Mouse (Mus musculus): Measurements from ENCODE around the gene Hoxc11. TPM values are rescaled to one million over a fixed set of nuclear protein-coding genes. Genes with fewer than 3 reads are reported as not detected.
A peak's percentile ranks its signal among the peaks of the same experiment; 100 is the strongest.

The Hoxc11 gene
- total RNA-seq (2014; rRNA removed) = not detected in 2 replicates
- not detected in 2 replicates for polyA plus RNA-seq (2012; rRNA removed)

DNA sequence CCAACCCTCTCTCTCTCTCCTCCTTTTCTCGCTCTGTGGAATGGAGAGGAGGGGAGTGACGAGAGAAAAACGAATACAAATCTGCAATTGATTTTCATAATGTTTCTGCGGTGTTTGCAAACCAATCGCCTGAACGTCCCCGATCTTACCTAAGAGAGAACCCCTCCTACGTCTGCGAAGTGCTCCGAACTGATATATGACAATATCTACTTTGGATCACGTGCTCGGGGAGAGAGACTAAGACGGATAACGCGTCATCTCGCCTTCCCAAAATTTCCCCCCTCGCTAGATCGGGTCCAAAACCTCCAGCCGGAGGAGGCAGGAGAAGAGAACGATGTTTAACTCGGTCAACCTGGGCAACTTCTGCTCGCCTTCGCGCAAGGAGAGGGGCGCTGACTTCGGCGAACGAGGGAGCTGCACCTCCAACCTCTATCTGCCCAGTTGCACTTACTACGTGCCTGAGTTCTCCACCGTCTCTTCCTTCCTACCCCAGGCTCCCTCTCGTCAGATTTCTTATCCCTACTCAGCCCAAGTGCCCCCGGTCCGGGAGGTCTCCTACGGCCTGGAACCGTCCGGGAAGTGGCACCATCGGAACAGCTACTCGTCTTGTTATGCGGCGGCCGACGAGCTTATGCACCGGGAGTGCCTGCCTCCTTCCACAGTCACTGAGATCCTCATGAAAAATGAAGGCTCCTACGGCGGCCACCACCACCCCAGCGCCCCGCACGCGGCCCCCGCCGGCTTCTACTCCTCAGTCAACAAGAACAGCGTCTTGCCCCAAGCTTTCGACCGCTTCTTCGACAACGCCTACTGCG is at the start of gene Hoxc11:
Hoxc11 (plus strand) TSS at position 236 of the 815 bp plus-strand sequence.
- no peaks in the 10 kb centered on the region for H3K79me2 ChIP-seq (ENCODE audit: control insufficient read depth, insufficient read depth, low read length)
- TF ChIP-seq POLR2A (IDR thresholded peaks at IDR 0.05; ENCODE audit: extremely low read depth, insufficient read depth, low read length) = no peak
- TF ChIP-seq CTCF (IDR thresholded peaks at IDR 0.05; ENCODE audit: low read depth, low read length) = no peak
- H3K36me3 ChIP-seq (ENCODE audit: control insufficient read depth, insufficient read depth, low read length) = no peaks in the 10 kb centered on the region
- no peak within 1 kb of the TSS for H3K4me3 ChIP-seq (ENCODE audit: insufficient read depth, low read depth, low read length)
- no peak within 1 kb of the TSS for H3K9ac ChIP-seq (ENCODE audit: low read depth, low read length)
- no peak for DNase-seq (ENCODE audit: extremely low read depth, low read depth, low spot score)
- H3K4me1 ChIP-seq (ENCODE audit: control insufficient read depth, insufficient read depth, low read length) = no peaks in the 10 kb centered on the region
- H3K27me3 ChIP-seq (ENCODE audit: control insufficient read depth, insufficient read depth, low read length) = peaks cover 33% of the 10 kb centered on the region
- H3K27ac ChIP-seq (replicated peaks; ENCODE audit: insufficient read depth, low read depth, low read length) = no peak within 1 kb of the TSS
- 3% methylated on average over 57 of the region's 57 CpGs for WGBS

DNA sequence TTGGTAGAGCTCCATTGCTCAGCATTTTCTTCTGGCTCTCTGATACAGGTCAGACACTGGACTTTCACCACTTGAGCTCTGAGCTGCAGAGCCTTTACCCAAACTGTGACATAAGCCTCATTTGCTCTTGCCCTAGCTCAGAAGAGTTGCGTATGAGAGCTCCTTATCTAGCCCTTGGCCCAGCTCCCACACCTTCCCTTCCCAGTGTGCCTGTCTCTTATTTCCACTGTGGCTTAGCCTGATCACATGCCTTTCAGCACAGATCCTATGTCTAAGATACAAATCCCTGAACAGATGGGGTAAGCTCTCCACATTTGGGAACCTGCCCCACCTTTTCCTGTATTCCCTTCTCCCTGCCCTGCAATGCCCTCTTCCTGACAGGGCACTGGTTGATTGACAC is 49.3 kb upstream of the Hoxc11 start:
- H3K27me3 ChIP-seq (ENCODE audit: control insufficient read depth, insufficient read depth, low read length) = peaks cover 2% of the 10 kb centered on the region; the same call in 1 of the 2 replicates
- DNase-seq (ENCODE audit: extremely low read depth, low read depth, low spot score) = peak; percentile 9
- no peaks in the 10 kb centered on the region for H3K4me1 ChIP-seq (ENCODE audit: control insufficient read depth, insufficient read depth, low read length)
- no peak overlapping the region for H3K9ac ChIP-seq (ENCODE audit: low read depth, low read length)
- no peak overlapping the region for H3K4me3 ChIP-seq (ENCODE audit: insufficient read depth, low read depth, low read length)
- no peak overlapping the region for H3K27ac ChIP-seq (replicated peaks; ENCODE audit: insufficient read depth, low read depth, low read length)
- H3K36me3 ChIP-seq (ENCODE audit: control insufficient read depth, insufficient read depth, low read length) = no peaks in the 10 kb centered on the region
- no peak for TF ChIP-seq POLR2A (IDR thresholded peaks at IDR 0.05; ENCODE audit: extremely low read depth, insufficient read depth, low read length)
- no peak for TF ChIP-seq CTCF (IDR thresholded peaks at IDR 0.05; ENCODE audit: low read depth, low read length)
- no peaks in the 10 kb centered on the region for H3K79me2 ChIP-seq (ENCODE audit: control insufficient read depth, insufficient read depth, low read length)
- 30% methylated on average over 1 of the region's 1 CpGs for WGBS

DNA sequence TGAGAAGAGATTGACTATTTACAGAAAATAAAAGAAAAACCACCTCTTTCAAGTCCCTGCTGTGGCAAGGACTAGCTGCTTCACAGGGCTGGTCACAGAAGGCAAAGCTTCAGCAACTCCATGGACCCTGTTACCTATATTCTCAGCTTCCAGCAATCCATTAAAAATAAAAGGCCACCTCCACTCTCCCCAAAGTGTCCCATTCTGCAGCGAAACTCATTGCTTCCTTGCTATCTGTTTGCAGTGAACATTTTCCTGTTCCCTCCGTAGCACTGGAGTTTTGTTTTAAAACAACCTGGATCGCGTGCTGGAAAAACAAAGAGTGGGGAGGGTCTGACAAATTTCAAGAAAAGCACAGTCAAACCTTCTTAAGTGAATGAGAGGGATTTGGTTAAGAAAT is 44.7 kb upstream of the Hoxc11 start:
- TF ChIP-seq POLR2A (IDR thresholded peaks at IDR 0.05; ENCODE audit: extremely low read depth, insufficient read depth, low read length) (no peak), CTCF (IDR thresholded peaks at IDR 0.05; ENCODE audit: low read depth, low read length) (no peak)
- H3K4me3 ChIP-seq (ENCODE audit: insufficient read depth, low read depth, low read length) = no peak overlapping the region
- no peaks in the 10 kb centered on the region for H3K79me2 ChIP-seq (ENCODE audit: control insufficient read depth, insufficient read depth, low read length)
- H3K9ac ChIP-seq (ENCODE audit: low read depth, low read length) = no peak overlapping the region
- DNase-seq (ENCODE audit: extremely low read depth, low read depth, low spot score) = no peak
- H3K27me3 ChIP-seq (ENCODE audit: control insufficient read depth, insufficient read depth, low read length) = peaks cover 10% of the 10 kb centered on the region; the same call in 1 of the 2 replicates
- 6% methylated on average over 4 of the region's 4 CpGs for WGBS
- H3K36me3 ChIP-seq (ENCODE audit: control insufficient read depth, insufficient read depth, low read length) = no peaks in the 10 kb centered on the region
- no peaks in the 10 kb centered on the region for H3K4me1 ChIP-seq (ENCODE audit: control insufficient read depth, insufficient read depth, low read length)
- H3K27ac ChIP-seq (replicated peaks; ENCODE audit: insufficient read depth, low read depth, low read length) = no peak overlapping the region

- WGBS = 2% methylated on average over 18 of the region's 18 CpGs
- no peak overlapping the region for H3K9ac ChIP-seq (ENCODE audit: low read depth, low read length)
These were observed 44.2 kb upstream of the Hoxc11 start for GRCm38 (mm10) chr15:102910038-102910437.

GRCm38 (mm10) chr15:102910496-102911095 is 43.6 kb upstream of the Hoxc11 start:
- Histone ChIP-seq H3K27me3 (ENCODE audit: control insufficient read depth, insufficient read depth, low read length) (peaks cover 10% of the 10 kb centered on the region; the same call in 1 of the 2 replicates), H3K9ac (ENCODE audit: low read depth, low read length) (no peak overlapping the region), H3K36me3 (ENCODE audit: control insufficient read depth, insufficient read depth, low read length) (no peaks in the 10 kb centered on the region), H3K4me1 (ENCODE audit: control insufficient read depth, insufficient read depth, low read length) (no peaks in the 10 kb centered on the region), H3K27ac (replicated peaks; ENCODE audit: insufficient read depth, low read depth, low read length) (no peak overlapping the region), H3K79me2 (ENCODE audit: control insufficient read depth, insufficient read depth, low read length) (no peaks in the 10 kb centered on the region), H3K4me3 (ENCODE audit: insufficient read depth, low read depth, low read length) (no peak overlapping the region)
- no peak for TF ChIP-seq POLR2A (IDR thresholded peaks at IDR 0.05; ENCODE audit: extremely low read depth, insufficient read depth, low read length)
- TF ChIP-seq CTCF (IDR thresholded peaks at IDR 0.05; ENCODE audit: low read depth, low read length) = no peak
- WGBS = 2% methylated on average over 22 of the region's 22 CpGs
- DNase-seq (ENCODE audit: extremely low read depth, low read depth, low spot score) = no peak

More at GRCm38 (mm10) chr15:102910038-102910437, 44.2 kb upstream of the Hoxc11 start:
- Histone ChIP-seq H3K27me3 (ENCODE audit: control insufficient read depth, insufficient read depth, low read length) (peaks cover 10% of the 10 kb centered on the region; the same call in 1 of the 2 replicates), H3K4me1 (ENCODE audit: control insufficient read depth, insufficient read depth, low read length) (no peaks in the 10 kb centered on the region), H3K36me3 (ENCODE audit: control insufficient read depth, insufficient read depth, low read length) (no peaks in the 10 kb centered on the region), H3K27ac (replicated peaks; ENCODE audit: insufficient read depth, low read depth, low read length) (no peak overlapping the region), H3K4me3 (ENCODE audit: insufficient read depth, low read depth, low read length) (no peak overlapping the region), H3K79me2 (ENCODE audit: control insufficient read depth, insufficient read depth, low read length) (no peaks in the 10 kb centered on the region)
- TF ChIP-seq POLR2A (IDR thresholded peaks at IDR 0.05; ENCODE audit: extremely low read depth, insufficient read depth, low read length) (no peak), CTCF (IDR thresholded peaks at IDR 0.05; ENCODE audit: low read depth, low read length) (no peak)
- no peak for DNase-seq (ENCODE audit: extremely low read depth, low read depth, low spot score)

All from liver, adult 2 months (tissue).